Mouse (Mus musculus) MEL (cell line): ENCODE measurements around the gene Mpp5. TPM values are rescaled to one million over a fixed set of nuclear protein-coding genes. Genes with fewer than 3 reads are reported as not detected.

ENCODE experiments used
- DNase-seq: peaks from one replicate; pipeline ENCODE4 v3.0.0; 2011; ENCODE audit warnings: low read depth, low spot score
- H3K27ac ChIP-seq: 2 replicates; pipeline ENCODE4 v1.5.1; 2012; ENCODE audit warnings: low read depth, mild to moderate bottlenecking, control low read depth, low read length, moderate library complexity; ENCODE audit not compliant: control insufficient read depth
- H3K27me3 ChIP-seq, 2 experiments: fragments of 150-350 bp in 1 of 2; sonication (generic) in 1 of 2; 2 replicates each; pipeline ENCODE4 v1.6.1; 2012; ENCODE audit warnings: low read length in 2 of 2, mild to moderate bottlenecking in 2 of 2, improper control_type of control experiment in 1 of 2, moderate library complexity in 1 of 2; ENCODE audit not compliant: insufficient read depth in 2 of 2, control insufficient read depth in 1 of 2
- H3K36me3 ChIP-seq, 2 experiments: 2 replicates each; pipeline ENCODE4 v1.6.1; 2012 to 2014; ENCODE audit warnings: low read length in 2 of 2, improper control_type of control experiment in 1 of 2, inconsistent platforms in 1 of 2, mild to moderate bottlenecking in 1 of 2; ENCODE audit not compliant: insufficient read depth in 2 of 2, control insufficient read depth in 1 of 2
- H3K4me1 ChIP-seq, 2 experiments: fragments of 150-350 bp in 1 of 2; sonication (generic) in 1 of 2; 2 replicates each; pipeline ENCODE4 v1.6.1; 2012; ENCODE audit warnings: low read length in 2 of 2, improper control_type of control experiment in 1 of 2, mild to moderate bottlenecking in 1 of 2; ENCODE audit not compliant: insufficient read depth in 2 of 2, control insufficient read depth in 1 of 2
- H3K4me3 ChIP-seq, 2 experiments: fragments of 150-350 bp in 1 of 2; sonication (generic) in 1 of 2; 2 replicates each; pipeline ENCODE4 v1.5.1; 2012; ENCODE audit warnings: low read depth in 2 of 2, low read length in 2 of 2, mild to moderate bottlenecking in 2 of 2, moderate library complexity in 2 of 2, control low read depth in 1 of 2, improper control_type of control experiment in 1 of 2; ENCODE audit not compliant: control insufficient read depth in 1 of 2, insufficient read depth in 1 of 2
- H3K79me2 ChIP-seq: 2 replicates; pipeline ENCODE4 v1.6.1; 2012; ENCODE audit warnings: mild to moderate bottlenecking, low read length, moderate library complexity; ENCODE audit not compliant: control insufficient read depth, poor library complexity, insufficient read depth
- H3K9ac ChIP-seq: 2 replicates; pipeline ENCODE4 v1.6.1; 2012; ENCODE audit warnings: low read depth, mild to moderate bottlenecking, control low read depth, low read length, moderate library complexity; ENCODE audit not compliant: control insufficient read depth, poor library complexity, severe bottlenecking
- H3K9me3 ChIP-seq: fragments of 150-350 bp; sonication (generic); replicated peaks from 2 replicates; pipeline ENCODE4 v1.6.1; 2012; ENCODE audit warnings: mild to moderate bottlenecking, low read length, improper control_type of control experiment, moderate library complexity; ENCODE audit not compliant: insufficient read depth
- CHD2 ChIP-seq: IDR thresholded peaks from 2 replicates; pipeline ENCODE4 v1.6.1; 2011; ENCODE audit warnings: low read length, improper control_type of control experiment
- ELF1 ChIP-seq: IDR thresholded peaks from 2 replicates; pipeline ENCODE4 v1.6.1; 2014; ENCODE audit warnings: low read depth, mild to moderate bottlenecking, inconsistent platforms, low read length, improper control_type of control experiment, moderate library complexity
- ETS1 ChIP-seq: IDR thresholded peaks from 2 replicates; pipeline ENCODE4 v1.6.1; 2012; ENCODE audit warnings: low read depth, mild to moderate bottlenecking, inconsistent platforms, low read length, improper control_type of control experiment, moderate library complexity
- HCFC1 ChIP-seq: IDR thresholded peaks from 2 replicates; pipeline ENCODE4 v1.6.1; 2012; ENCODE audit warnings: low read depth, mild to moderate bottlenecking, inconsistent platforms, low read length, improper control_type of control experiment, moderate library complexity
- KAT2A ChIP-seq: conservative IDR thresholded peaks from 2 replicates; pipeline ENCODE4 v1.6.1; 2012; ENCODE audit warnings: low read depth, low read length, improper control_type of control experiment, inconsistent platforms
- MAFK ChIP-seq: IDR thresholded peaks from 2 replicates; pipeline ENCODE4 v1.6.1; 2011; ENCODE audit warnings: low read depth, mild to moderate bottlenecking, low read length, improper control_type of control experiment, borderline replicate concordance
- MAZ ChIP-seq: IDR thresholded peaks from 2 replicates; pipeline ENCODE4 v1.6.1; 2012; ENCODE audit warnings: low read depth, mild to moderate bottlenecking, inconsistent platforms, low read length, improper control_type of control experiment
- MEF2A ChIP-seq: IDR thresholded peaks from 2 replicates; pipeline ENCODE4 v1.6.1; 2014; ENCODE audit warnings: low read depth, mild to moderate bottlenecking, inconsistent platforms, low read length, improper control_type of control experiment; ENCODE audit not compliant: poor library complexity, insufficient replicate concordance, severe bottlenecking; ENCODE audit errors: extremely low read depth
- MXI1 ChIP-seq: IDR thresholded peaks from 2 replicates; pipeline ENCODE4 v1.6.1; 2011; ENCODE audit warnings: mild to moderate bottlenecking, low read depth, low read length, improper control_type of control experiment
- MYB ChIP-seq: IDR thresholded peaks from 2 replicates; pipeline ENCODE4 v1.6.1; 2011; ENCODE audit warnings: mild to moderate bottlenecking, low read depth, low read length, improper control_type of control experiment
- NRF1 ChIP-seq: IDR thresholded peaks from 2 replicates; pipeline ENCODE4 v1.6.1; 2014; ENCODE audit warnings: low read depth, mild to moderate bottlenecking, inconsistent platforms, low read length, improper control_type of control experiment, moderate library complexity; ENCODE audit not compliant: poor library complexity, insufficient read depth, severe bottlenecking
- POLR2A ChIP-seq, 2 experiments: IDR thresholded peaks; 2 replicates each; pipeline ENCODE4 v1.6.1; 2011 to 2012; ENCODE audit warnings: low read length in 2 of 2, mild to moderate bottlenecking in 2 of 2, control low read depth in 1 of 2, improper control_type of control experiment in 1 of 2, low read depth in 1 of 2, moderate library complexity in 1 of 2; ENCODE audit not compliant: control insufficient read depth in 1 of 2, insufficient read depth in 1 of 2, poor library complexity in 1 of 2
- POLR2AphosphoS5 ChIP-seq: IDR thresholded peaks from 2 replicates; pipeline ENCODE4 v1.6.1; 2012; ENCODE audit warnings: low read depth, borderline replicate concordance, mild to moderate bottlenecking, inconsistent platforms, low read length, moderate library complexity, mixed read lengths
- SIN3A ChIP-seq: IDR thresholded peaks from 2 replicates; pipeline ENCODE4 v1.6.1; 2012; ENCODE audit warnings: low read length, improper control_type of control experiment, inconsistent platforms
- SMC3 ChIP-seq: IDR thresholded peaks from 2 replicates; pipeline ENCODE4 v1.6.1; 2011; ENCODE audit warnings: low read depth, low read length, improper control_type of control experiment
- TBP ChIP-seq: IDR thresholded peaks from 2 replicates; pipeline ENCODE4 v1.8.0; 2011; ENCODE audit warnings: low read depth, low read length, improper control_type of control experiment
- USF2 ChIP-seq, 2 experiments: IDR thresholded peaks; 2 replicates each; pipeline ENCODE4 v1.6.1; 2011 to 2012; ENCODE audit warnings: improper control_type of control experiment in 2 of 2, low read length in 2 of 2, borderline replicate concordance in 1 of 2, inconsistent platforms in 1 of 2, low read depth in 1 of 2, mild to moderate bottlenecking in 1 of 2; ENCODE audit not compliant: insufficient read depth in 1 of 2
- ZC3H11A ChIP-seq: IDR thresholded peaks from 2 replicates; pipeline ENCODE4 v1.6.1; 2012; ENCODE audit warnings: low read depth, mild to moderate bottlenecking, inconsistent platforms, low read length, improper control_type of control experiment
- ZKSCAN1 ChIP-seq: IDR thresholded peaks from 2 replicates; pipeline ENCODE4 v1.6.1; 2012; ENCODE audit warnings: low read depth, mild to moderate bottlenecking, inconsistent platforms, low read length, improper control_type of control experiment, moderate library complexity
- ZMIZ1 ChIP-seq: IDR thresholded peaks from 2 replicates; pipeline ENCODE4 v1.6.1; 2012; ENCODE audit warnings: low read depth, mild to moderate bottlenecking, inconsistent platforms, low read length, improper control_type of control experiment, moderate library complexity
- ZNF384 ChIP-seq: IDR thresholded peaks from 2 replicates; pipeline ENCODE4 v1.6.1; 2012; ENCODE audit warnings: low read depth, mild to moderate bottlenecking, inconsistent platforms, low read length, improper control_type of control experiment
- polyA plus RNA-seq, 2 experiments: library from polyadenylated mRNA; stranded (reverse) in 1 of 2; unstranded in 1 of 2; fragments of >175 nt in 1 of 2; fragments of >200 nt in 1 of 2; gene quantifications; 2 replicates each; pipeline versions ENCODE4 v1.2.1 to v1.2.4; 2012; ENCODE audit warnings: low replicate concordance in 2 of 2, low read depth in 1 of 2; ENCODE audit not compliant: insufficient read length in 2 of 2, insufficient read depth in 1 of 2, missing spikeins in 1 of 2
- total RNA-seq: library from RNA; depleted of rRNA; stranded (reverse); fragments of 300-350 nt; gene quantifications from 2 replicates; pipeline ENCODE4 v1.2.3, GENCODE M21; 2012

The Mpp5 gene
- total and polyA plus RNA-seq, 3 experiments = 15.1 to 143 (median 15.2) TPM

DNA sequence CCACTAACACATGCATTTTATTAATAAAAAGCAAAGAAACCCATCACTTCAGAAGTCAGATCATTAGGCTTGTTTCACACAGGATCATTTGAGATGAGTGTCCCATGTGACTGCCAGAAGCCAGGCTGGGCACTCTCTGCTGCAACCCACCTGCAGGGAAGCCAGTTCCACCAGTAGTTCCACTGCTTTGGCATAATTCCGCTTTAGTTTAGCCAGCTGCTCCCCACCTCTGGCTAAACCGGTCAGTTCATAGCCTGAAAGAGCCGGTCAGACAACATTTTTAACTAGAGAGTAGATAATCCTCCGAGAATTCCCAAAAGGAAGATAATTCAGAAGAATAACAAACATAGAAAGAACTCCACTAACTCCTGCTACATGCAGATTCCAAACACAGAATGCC is 99.5 kb downstream of the Mpp5 start:
- no peak for DNase-seq
- H3K27ac ChIP-seq = no peak overlapping the region
- H3K4me3 ChIP-seq = no peak overlapping the region
- no peaks in the 10 kb centered on the region for H3K79me2 ChIP-seq
- no peaks in the 10 kb centered on the region for H3K9me3 ChIP-seq
- no peak overlapping the region for H3K9ac ChIP-seq
- H3K36me3 ChIP-seq = peaks cover 0 to 9% of the 10 kb centered on the region in 2 experiments; a peak in 2 of 4 replicates
- TF ChIP-seq POLR2A (IDR thresholded peaks at IDR 0.05; ENCODE audit: control insufficient read depth in 1 of 2, insufficient read depth in 1 of 2, low read depth in 1 of 2, low read length in 2 of 2, poor library complexity in 1 of 2) = no peak
- no peaks in the 10 kb centered on the region for H3K4me1 ChIP-seq
- H3K27me3 ChIP-seq = no peaks in the 10 kb centered on the region

GRCm38 (mm10) chr12:78860921-78861495 is 112.3 kb downstream of the Mpp5 start:
- H3K79me2 ChIP-seq = peaks cover 48% of the 10 kb centered on the region
- peak overlapping the region; percentile 89 for H3K9ac ChIP-seq
- H3K27ac ChIP-seq = peak overlapping the region; percentile 74
- peaks cover 2 to 23% of the 10 kb centered on the region in 2 experiments for H3K36me3 ChIP-seq
- H3K4me3 ChIP-seq = peak overlapping the region; percentile 70 to 95
- no peaks in the 10 kb centered on the region for H3K9me3 ChIP-seq
- DNase-seq = peak; percentile 69
- H3K4me1 ChIP-seq = peaks cover 3 to 11% of the 10 kb centered on the region in 2 experiments; a peak in 2 of 4 replicates
- TF ChIP-seq ZKSCAN1 (no peak), POLR2A (IDR thresholded peaks at IDR 0.05; ENCODE audit: control insufficient read depth in 1 of 2, insufficient read depth in 1 of 2, low read depth in 1 of 2, low read length in 2 of 2, poor library complexity in 1 of 2) (0 out of 4 replicates have a peak, but pooled peaks of 1 of the 2 experiments have one; percentile 41)
- no peaks in the 10 kb centered on the region for H3K27me3 ChIP-seq

GRCm38 (mm10) chr12:78861496-78862253 is 113.0 kb downstream of the Mpp5 start, which contains the start of the genes Atp6v1d and Eif2s1:
Gene Atp6v1d, minus strand, starts transcription at chr12:78861638.
Gene Eif2s1, plus strand, starts transcription at chr12:78861819.
- H3K79me2 ChIP-seq = peaks cover 48% of the 10 kb centered on the region
- no peaks in the 10 kb centered on the region for H3K9me3 ChIP-seq
- peaks cover 5 to 22% of the 10 kb centered on the region in 2 experiments; a peak in 3 of 4 replicates for H3K36me3 ChIP-seq
- H3K4me1 ChIP-seq = peaks cover 0 to 11% of the 10 kb centered on the region in 2 experiments; a peak in 2 of 4 replicates
- peak within 1 kb of the TSS; percentile 91 for H3K9ac ChIP-seq
- peak within 1 kb of the TSS; percentile 88 to 95 for H3K4me3 ChIP-seq
- H3K27ac ChIP-seq = peak within 1 kb of the TSS; percentile 89
- no peaks in the 10 kb centered on the region for H3K27me3 ChIP-seq
- DNase-seq = peak; percentile 99
- TF ChIP-seq POLR2A (IDR thresholded peaks at IDR 0.05; ENCODE audit: control insufficient read depth in 1 of 2, insufficient read depth in 1 of 2, low read depth in 1 of 2, low read length in 2 of 2, poor library complexity in 1 of 2) (peak; percentile 79 to 90), ELF1 (peak; percentile 99), ZKSCAN1 (no peak), KAT2A (peak; percentile 61; the same call in 1 of the 2 replicates), MXI1 (peak; percentile 86), MEF2A (no peak), SMC3 (no peak), TBP (peak; percentile 76), HCFC1 (peak; percentile 89), NRF1 (peak; percentile 87), SIN3A (peak; percentile 94), CHD2 (no peak), POLR2AphosphoS5 (no peak), MYB (no peak), ZNF384 (no peak), USF2 (IDR thresholded peaks at IDR 0.05; ENCODE audit: borderline replicate concordance in 1 of 2, insufficient read depth in 1 of 2, low read depth in 1 of 2, low read length in 2 of 2) (peak; percentile 41 to 89; a peak in 3 of 4 replicates), MAFK (no peak), ETS1 (peak; percentile 76), ZMIZ1 (peak; percentile 25; the same call in 1 of the 2 replicates), MAZ (peak; percentile 24; the same call in 1 of the 2 replicates), ZC3H11A (no peak)
